Mouse (Mus musculus) brain, embryonic 14.5 days (tissue): ENCODE measurements at regions not wholly inside any gene's neighbourhood (a gene's known extent, or its start where the extent isn't known, plus 50 kb on each side); places are given as distances from the start of the nearest gene placed in this dataset.

Source experiments
- DNase-seq: peaks from one replicate; pipeline ENCODE4 v3.0.0-alpha.2; 2011; ENCODE audit warnings: low read depth
- CTCF ChIP-seq: fragments of 200-500 bp; IDR thresholded peaks from 2 replicates; pipeline ENCODE4 v1.5.1; 2012; ENCODE audit warnings: inconsistent platforms, mild to moderate bottlenecking, moderate library complexity, borderline replicate concordance; ENCODE audit not compliant: insufficient read depth, insufficient read length; ENCODE audit errors: extremely low read depth
- POLR2A ChIP-seq: fragments of 200-500 bp; IDR thresholded peaks from 2 replicates; pipeline ENCODE4 v1.6.1; 2012; ENCODE audit warnings: mild to moderate bottlenecking, inconsistent platforms, borderline replicate concordance; ENCODE audit not compliant: poor library complexity, insufficient read depth, insufficient read length, severe bottlenecking; ENCODE audit errors: extremely low read depth

DNA sequence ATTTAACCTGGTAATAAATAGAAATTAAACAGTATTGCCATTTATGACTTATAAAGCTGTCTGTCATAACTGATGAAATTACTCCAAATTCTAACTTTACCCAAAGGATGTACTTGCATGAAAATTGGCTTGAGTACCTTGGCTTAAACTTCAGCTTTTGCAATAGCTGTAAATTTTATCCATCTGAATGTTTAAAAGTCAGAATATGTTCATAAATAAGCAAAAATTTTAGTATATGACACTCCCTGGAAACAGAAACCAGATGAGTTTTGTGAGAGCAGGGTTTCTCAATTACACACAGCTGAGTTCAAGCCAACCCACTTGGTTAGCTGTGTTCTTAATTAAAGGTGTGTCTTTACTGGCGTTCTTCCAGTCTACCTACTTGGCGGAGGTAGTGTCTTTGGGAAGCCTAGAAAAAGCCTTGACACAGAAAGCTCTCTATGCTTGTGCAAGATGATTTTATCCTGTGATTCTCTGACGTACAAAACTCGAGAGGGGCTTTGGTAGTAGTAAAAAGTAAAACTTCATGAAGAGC lies 311.4 kb upstream of the Cxadr start:
- DNase-seq = no peak

GRCm38 (mm10) chr16:77989139-77989538 lies 312.1 kb upstream of the Cxadr start:
- DNase-seq = no peak
- no peak for TF ChIP-seq POLR2A
- TF ChIP-seq CTCF = peak; percentile 58; the same call in 1 of the 2 replicates

More for the DNA sequence above, 311.4 kb upstream of the Cxadr start:
- TF ChIP-seq POLR2A (no peak), CTCF (no peak)

GRCm38 (mm10) chr16:77986884-77987529 lies 314.3 kb upstream of the Cxadr start:
- peak; percentile 83 for DNase-seq
- TF ChIP-seq CTCF (no peak), POLR2A (no peak)

- TF ChIP-seq POLR2A (no peak), CTCF (no peak)
- DNase-seq = no peak
Measured at GRCm38 (mm10) chr16:77948785-77949184, 346.9 kb upstream of the Gm11146 start.

DNA sequence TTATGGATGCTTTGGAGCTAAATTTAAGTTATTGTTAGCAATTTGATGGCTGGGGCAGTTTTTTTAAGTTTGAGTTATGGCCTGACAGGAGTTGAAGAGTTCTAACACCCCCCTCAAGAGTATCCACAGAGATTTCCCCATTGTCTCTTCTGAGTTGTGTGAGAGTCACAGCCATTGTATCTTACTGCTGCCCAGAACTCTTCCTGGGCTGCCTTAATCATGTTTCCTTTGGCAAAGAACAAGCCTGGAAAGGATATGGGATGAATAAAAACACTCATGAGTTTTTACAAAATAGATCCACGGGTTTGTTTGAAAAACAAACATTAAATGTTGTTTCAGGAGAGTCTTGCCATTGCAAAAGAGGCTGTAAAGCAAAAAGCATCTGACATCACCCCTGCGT lies 343.5 kb upstream of the Gm11146 start:
- DNase-seq = peak; percentile 12
- TF ChIP-seq POLR2A (no peak), CTCF (no peak)

- peak; percentile 22 for DNase-seq
- TF ChIP-seq CTCF (no peak), POLR2A (no peak)
Measured at GRCm38 (mm10) chr16:77931025-77931723, 329.3 kb upstream of the Gm11146 start.

GRCm38 (mm10) chr16:77914160-77915070 lies 312.5 kb upstream of the Gm11146 start:
- TF ChIP-seq POLR2A (no peak), CTCF (no peak)
- no peak for DNase-seq

- peak; percentile 90 for DNase-seq
- TF ChIP-seq POLR2A = no peak
- TF ChIP-seq CTCF = no peak
Measured at GRCm38 (mm10) chr16:77894247-77894646, 292.4 kb upstream of the Gm11146 start.

DNA sequence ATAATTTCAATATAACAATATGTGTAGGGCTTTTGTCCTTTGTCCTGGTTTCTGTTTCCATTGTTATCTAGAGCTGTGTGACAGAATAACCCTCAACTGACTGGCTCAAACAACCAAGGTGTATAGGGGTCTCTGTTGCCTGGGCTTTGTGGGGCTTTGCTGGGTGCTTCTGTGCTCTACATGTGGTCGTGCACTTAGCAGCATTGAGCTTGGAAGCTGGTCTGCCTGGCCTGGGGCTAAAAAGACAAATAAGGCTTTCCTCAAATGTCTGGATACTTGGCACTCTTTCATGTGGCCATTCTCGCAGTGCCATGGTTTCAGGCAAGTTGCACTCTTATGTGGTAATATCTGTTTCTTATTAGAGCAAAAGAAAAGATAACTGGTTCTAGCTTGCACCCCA lies 291.8 kb upstream of the Gm11146 start:
- no peak for TF ChIP-seq CTCF
- no peak for TF ChIP-seq POLR2A
- DNase-seq = peak; percentile 82

- DNase-seq = no peak
- TF ChIP-seq CTCF (no peak), POLR2A (no peak)
Measured at GRCm38 (mm10) chr16:77892731-77893130, 290.8 kb upstream of the Gm11146 start.

DNA sequence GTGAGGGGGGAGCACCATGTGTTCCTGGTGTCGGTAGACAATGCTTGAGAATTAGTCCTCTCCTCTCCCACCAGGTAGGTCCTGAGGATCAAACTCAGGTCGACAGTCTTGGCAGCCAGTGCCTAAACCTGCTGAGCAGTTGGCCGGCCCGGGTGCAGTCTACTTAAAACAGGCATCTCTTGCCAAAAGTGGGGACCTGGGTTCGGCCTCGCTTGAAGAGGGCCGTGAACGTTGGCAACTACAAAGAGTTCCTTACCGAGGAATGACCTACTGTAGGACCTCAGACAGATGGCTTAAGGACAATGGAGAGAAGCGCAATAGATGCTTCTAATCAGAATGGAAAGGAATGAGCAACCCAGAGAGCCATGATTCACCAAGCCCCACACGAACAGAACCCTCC lies 287.5 kb upstream of the Gm11146 start:
- TF ChIP-seq POLR2A (no peak), CTCF (no peak)
- DNase-seq = peak; percentile 14
